Mouse (Mus musculus) C2C12 (cell line): ENCODE results near the gene Dgkb. TPM values are rescaled to one million over a fixed set of nuclear protein-coding genes. Genes with fewer than 3 reads are reported as not detected.

ENCODE experiments used
- H3K27me3 ChIP-seq: one replicate; pipeline ENCODE4 v1.6.1; 2011; ENCODE audit not compliant: control insufficient read depth, insufficient read depth, insufficient read length
- H3K36me3 ChIP-seq: one replicate; pipeline ENCODE4 v1.6.1; 2011; ENCODE audit not compliant: control insufficient read depth, insufficient read depth
- H3K4me3 ChIP-seq: one replicate; pipeline ENCODE4 v1.5.1; 2011; ENCODE audit warnings: mild to moderate bottlenecking, control low read depth; ENCODE audit not compliant: poor library complexity, insufficient read depth, severe bottlenecking
- H3K79me2 ChIP-seq: one replicate; pipeline ENCODE4 v1.6.1; 2011; ENCODE audit not compliant: control insufficient read depth, insufficient read depth
- H3K79me3 ChIP-seq: one replicate; pipeline ENCODE4 v1.6.1; 2011; ENCODE audit warnings: low read depth, control low read depth
- H3ac ChIP-seq: one replicate; pipeline ENCODE3; 2011; ENCODE audit warnings: low read depth; ENCODE audit not compliant: control insufficient read depth, insufficient read length
- CEBPB ChIP-seq: IDR thresholded peaks from one replicate; pipeline ENCODE4 v1.6.1; 2011; ENCODE audit warnings: low read depth, mild to moderate bottlenecking, control low read depth, moderate library complexity
- CTCF ChIP-seq: IDR thresholded peaks from one replicate; pipeline ENCODE4 v1.5.1; 2011; ENCODE audit not compliant: control insufficient read depth, insufficient read depth, insufficient read length
- FOSL1 ChIP-seq: IDR thresholded peaks from one replicate; pipeline ENCODE4 v1.8.0; 2011; ENCODE audit warnings: mild to moderate bottlenecking, low read length; ENCODE audit not compliant: poor library complexity, insufficient read depth, severe bottlenecking
- MAX ChIP-seq: IDR thresholded peaks from one replicate; pipeline ENCODE4 v1.6.1; 2011; ENCODE audit warnings: mild to moderate bottlenecking, control low read depth
- MYOD1 ChIP-seq: IDR thresholded peaks from one replicate; pipeline ENCODE4 v1.6.1; 2011; ENCODE audit warnings: low read depth; ENCODE audit not compliant: control insufficient read depth, insufficient read length
- MYOG ChIP-seq: IDR thresholded peaks from one replicate; pipeline ENCODE4 v1.6.1; 2011; ENCODE audit not compliant: control insufficient read depth, insufficient read length; ENCODE audit errors: extremely low read depth
- USF1 ChIP-seq: IDR thresholded peaks from one replicate; pipeline ENCODE4 v1.6.1; 2011; ENCODE audit warnings: low read depth, mild to moderate bottlenecking, control low read depth, moderate library complexity
- polyA plus RNA-seq: library from polyadenylated mRNA; unstranded; fragments of >200 nt; fragmentation: generic; extraction: Trizol; gene quantifications from one replicate; pipeline ENCODE4 v1.2.1, GENCODE M21; 2012; ENCODE audit warnings: missing spikeins

The Dgkb gene
- polyA plus RNA-seq, 1 experiment = not detected

DNA sequence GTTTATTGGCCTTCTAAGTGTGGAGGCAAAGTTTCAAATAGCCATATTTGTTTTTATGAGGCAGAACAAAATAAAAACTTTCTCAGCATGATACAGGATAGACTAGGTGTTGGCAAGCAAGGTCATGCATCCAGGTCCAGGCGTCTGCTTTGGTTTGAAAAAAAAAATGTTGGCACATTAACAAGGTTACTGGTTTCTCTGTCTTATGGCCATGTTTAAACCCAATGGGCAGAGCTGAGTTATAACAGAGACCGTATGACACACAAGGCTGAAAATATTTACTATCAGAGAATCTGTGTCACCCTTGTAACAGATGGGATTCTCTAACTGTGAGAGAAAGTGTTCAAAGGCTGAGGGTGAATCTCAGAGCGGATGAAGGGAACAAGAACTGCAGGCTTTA is 535.0 kb downstream of the Dgkb start:
- TF ChIP-seq MAX = no peak
- TF ChIP-seq MYOG = no peak
- no peak for TF ChIP-seq FOSL1
- no peak for TF ChIP-seq CEBPB
- TF ChIP-seq CTCF = no peak
- no peak for TF ChIP-seq USF1
- no peak for TF ChIP-seq MYOD1
- Histone ChIP-seq H3K4me3 (no peak overlapping the region), H3K79me2 (no peaks in the 10 kb centered on the region), H3K27me3 (no peaks in the 10 kb centered on the region), H3K79me3 (no peaks in the 10 kb centered on the region), H3ac (no peak overlapping the region), H3K36me3 (no peaks in the 10 kb centered on the region)

DNA sequence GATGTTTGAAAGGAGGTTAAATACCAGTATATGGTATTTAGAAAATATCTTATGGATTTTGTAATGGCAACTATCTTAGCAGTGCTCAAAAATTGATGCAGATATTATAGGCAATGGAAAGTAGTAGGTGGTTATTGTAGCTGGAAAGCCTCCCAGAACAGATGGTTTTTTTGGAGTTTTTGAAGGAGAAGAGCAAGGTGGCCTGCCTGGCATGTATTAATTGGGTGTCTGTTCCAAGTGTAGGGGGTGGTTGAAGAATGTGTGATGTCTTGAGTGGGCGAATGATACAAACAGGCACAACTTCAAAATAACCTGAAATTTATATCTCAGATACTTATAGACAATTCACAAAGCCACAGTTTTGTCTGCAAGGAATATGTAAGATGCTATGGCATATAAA is 538.9 kb downstream of the Dgkb start:
- Histone ChIP-seq H3K36me3 (no peaks in the 10 kb centered on the region), H3K79me3 (no peaks in the 10 kb centered on the region), H3ac (no peak overlapping the region)

DNA sequence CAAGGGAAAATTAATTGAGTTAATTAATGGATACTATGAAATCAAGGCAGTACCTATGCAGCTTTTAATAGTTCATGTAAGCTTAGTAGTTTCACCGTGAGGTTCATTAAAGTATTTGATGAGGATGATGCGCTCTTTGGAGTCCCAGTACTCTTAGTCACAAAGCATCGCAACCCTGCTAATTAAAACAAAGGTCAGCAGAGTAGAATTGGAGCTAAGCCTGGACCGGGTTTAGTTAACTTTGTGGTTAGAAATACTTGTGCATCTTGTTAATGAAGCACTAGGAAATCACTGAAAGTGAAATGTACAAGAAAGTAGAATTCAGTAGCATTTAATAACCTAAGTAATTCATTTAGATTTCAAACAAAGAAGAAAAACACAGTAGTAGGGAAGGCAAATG is 544.0 kb downstream of the Dgkb start:
- Histone ChIP-seq H3K79me2 (no peaks in the 10 kb centered on the region), H3K36me3 (no peaks in the 10 kb centered on the region), H3ac (no peak overlapping the region), H3K79me3 (no peaks in the 10 kb centered on the region), H3K4me3 (no peak overlapping the region), H3K27me3 (no peaks in the 10 kb centered on the region)
- TF ChIP-seq CEBPB = no peak
- no peak for TF ChIP-seq MAX
- no peak for TF ChIP-seq MYOD1
- TF ChIP-seq FOSL1 = no peak
- TF ChIP-seq MYOG = no peak
- no peak for TF ChIP-seq USF1
- no peak for TF ChIP-seq CTCF

More for the DNA sequence above, 538.9 kb downstream of the Dgkb start:
- TF ChIP-seq FOSL1 = no peak
- TF ChIP-seq MAX = no peak
- no peak for TF ChIP-seq CEBPB
- no peak for TF ChIP-seq CTCF
- no peak for TF ChIP-seq MYOD1
- TF ChIP-seq USF1 = no peak
- TF ChIP-seq MYOG = no peak
- Histone ChIP-seq H3K79me2 (no peaks in the 10 kb centered on the region), H3K4me3 (no peak overlapping the region), H3K27me3 (no peaks in the 10 kb centered on the region)

GRCm38 (mm10) chr12:38371597-38371996 is 554.1 kb downstream of the Dgkb start:
- no peaks in the 10 kb centered on the region for H3K79me3 ChIP-seq
- no peak overlapping the region for H3K4me3 ChIP-seq
- H3K27me3 ChIP-seq = no peaks in the 10 kb centered on the region
- H3ac ChIP-seq = no peak overlapping the region
- no peaks in the 10 kb centered on the region for H3K79me2 ChIP-seq
- TF ChIP-seq CEBPB = no peak
- TF ChIP-seq MAX = no peak
- TF ChIP-seq MYOD1 = no peak
- no peak for TF ChIP-seq CTCF
- no peak for TF ChIP-seq FOSL1
- TF ChIP-seq USF1 = no peak
- no peak for TF ChIP-seq MYOG
- no peaks in the 10 kb centered on the region for H3K36me3 ChIP-seq

DNA sequence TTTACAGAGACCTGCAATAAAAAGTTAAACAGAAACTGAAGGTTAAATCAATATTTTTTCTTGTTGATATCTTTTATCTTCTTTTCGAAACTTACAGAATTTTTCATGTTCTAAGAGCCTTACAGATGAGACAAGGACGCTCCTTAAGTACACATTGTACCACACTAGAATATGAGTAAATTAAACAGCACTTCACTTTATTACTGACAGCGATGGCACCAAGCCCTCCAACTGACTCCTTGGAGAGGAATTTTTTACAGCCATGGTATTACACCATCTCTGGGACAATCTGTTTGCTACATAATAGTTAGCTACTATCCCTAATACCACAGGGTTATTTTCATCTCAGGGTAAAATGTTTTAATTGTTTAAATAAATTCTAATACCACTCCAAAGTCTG is 556.6 kb downstream of the Dgkb start:
- Histone ChIP-seq H3K79me3 (no peaks in the 10 kb centered on the region), H3ac (no peak overlapping the region), H3K27me3 (no peaks in the 10 kb centered on the region), H3K36me3 (no peaks in the 10 kb centered on the region), H3K4me3 (no peak overlapping the region), H3K79me2 (no peaks in the 10 kb centered on the region)
- no peak for TF ChIP-seq CEBPB
- no peak for TF ChIP-seq MYOG
- TF ChIP-seq USF1 = no peak

- Histone ChIP-seq H3K79me2 (no peaks in the 10 kb centered on the region), H3ac (no peak overlapping the region), H3K36me3 (no peaks in the 10 kb centered on the region), H3K4me3 (no peak overlapping the region), H3K79me3 (no peaks in the 10 kb centered on the region), H3K27me3 (no peaks in the 10 kb centered on the region)
- no peak for TF ChIP-seq MYOG
- TF ChIP-seq CTCF = no peak
- no peak for TF ChIP-seq MYOD1
- no peak for TF ChIP-seq CEBPB
- no peak for TF ChIP-seq FOSL1
- no peak for TF ChIP-seq MAX
- TF ChIP-seq USF1 = no peak
Observed at GRCm38 (mm10) chr12:38385942-38386341, 568.4 kb downstream of the Dgkb start.

DNA sequence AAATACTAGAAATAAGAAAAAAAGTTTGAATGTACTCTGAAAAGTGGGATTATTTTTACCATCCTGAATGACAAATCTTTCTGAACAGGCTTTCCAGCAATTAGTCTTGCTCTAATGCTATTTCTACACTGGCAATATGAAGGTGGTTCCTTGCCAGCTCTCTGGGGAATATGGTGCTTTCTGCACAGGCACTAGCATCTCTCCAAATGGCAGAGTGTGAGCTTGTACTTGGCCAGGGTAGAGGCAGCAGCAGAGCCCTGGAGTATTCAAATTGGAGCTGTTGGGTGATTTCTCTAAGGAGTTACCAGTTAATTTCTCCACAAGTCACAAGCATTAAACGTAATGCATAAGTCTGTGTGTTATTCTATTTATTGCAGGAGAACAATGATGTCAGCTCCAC is 569.5 kb downstream of the Dgkb start:
- H3K27me3 ChIP-seq = no peaks in the 10 kb centered on the region
- TF ChIP-seq FOSL1 = no peak
- TF ChIP-seq MYOG = no peak
- TF ChIP-seq CEBPB = no peak
- TF ChIP-seq MYOD1 = no peak
- no peak overlapping the region for H3ac ChIP-seq
- H3K4me3 ChIP-seq = no peak overlapping the region
- H3K79me2 ChIP-seq = no peaks in the 10 kb centered on the region
- no peaks in the 10 kb centered on the region for H3K36me3 ChIP-seq
- no peaks in the 10 kb centered on the region for H3K79me3 ChIP-seq
